Mouse (Mus musculus): ENCODE results near the gene Flt1. TPM values are rescaled to one million over a fixed set of nuclear protein-coding genes. Genes with fewer than 3 reads are reported as not detected.

The Flt1 gene
- polyA plus RNA-seq (2015; fragmentation: Nextera tagmentation; extraction: Ambion mirVana) = 10.3 and 12.9 TPM in 2 replicates

- ATAC-seq (ENCODE audit: insufficient number of reproducible peaks, low FRiP score, low TSS enrichment, low read depth) = peak; percentile 82
- WGBS = under 1% methylated on average over 81 of the region's 82 CpGs
Measured at GRCm38 (mm10) chr5:147725831-147726700, at the start of gene Flt1. TSS of gene Flt1 (minus strand) at chr5:147726011.

GRCm38 (mm10) chr5:147775222-147775621 lies 49.4 kb upstream of the Flt1 start:
- Histone ChIP-seq H3K27ac (replicated peaks) (no peak overlapping the region), H3K36me3 (no peaks in the 10 kb centered on the region), H3K9me3 (replicated peaks) (no peaks in the 10 kb centered on the region), H3K4me1 (peaks cover 14% of the 10 kb centered on the region), H3K9ac (no peak overlapping the region), H3K27me3 (no peaks in the 10 kb centered on the region), H3K4me2 (replicated peaks) (no peak overlapping the region), H3K4me3 (replicated peaks) (no peak overlapping the region)
- no peak for ATAC-seq (ENCODE audit: insufficient number of reproducible peaks, low FRiP score, low TSS enrichment, low read depth)
- 77% methylated on average over 7 of the region's 7 CpGs for WGBS

More at GRCm38 (mm10) chr5:147725831-147726700, at the start of gene Flt1:
- Histone ChIP-seq H3K27me3 (peaks cover 92% of the 10 kb centered on the region), H3K27ac (replicated peaks) (no peak within 1 kb of the TSS), H3K36me3 (no peaks in the 10 kb centered on the region), H3K9ac (peak within 1 kb of the TSS; percentile 31), H3K9me3 (replicated peaks) (no peaks in the 10 kb centered on the region), H3K4me1 (peaks cover 19% of the 10 kb centered on the region), H3K4me3 (replicated peaks) (peak within 1 kb of the TSS; percentile 43), H3K4me2 (replicated peaks) (peak within 1 kb of the TSS; percentile 89)

GRCm38 (mm10) chr5:147769918-147770317 lies 44.1 kb upstream of the Flt1 start:
- Histone ChIP-seq H3K4me3 (replicated peaks) (no peak overlapping the region), H3K27ac (replicated peaks) (no peak overlapping the region), H3K4me1 (no peaks in the 10 kb centered on the region), H3K4me2 (replicated peaks) (no peak overlapping the region), H3K27me3 (no peaks in the 10 kb centered on the region), H3K9me3 (replicated peaks) (no peaks in the 10 kb centered on the region), H3K9ac (no peak overlapping the region), H3K36me3 (no peaks in the 10 kb centered on the region)
- ATAC-seq (ENCODE audit: insufficient number of reproducible peaks, low FRiP score, low TSS enrichment, low read depth) = no peak
- 59% methylated on average over 6 of the region's 6 CpGs for WGBS

DNA sequence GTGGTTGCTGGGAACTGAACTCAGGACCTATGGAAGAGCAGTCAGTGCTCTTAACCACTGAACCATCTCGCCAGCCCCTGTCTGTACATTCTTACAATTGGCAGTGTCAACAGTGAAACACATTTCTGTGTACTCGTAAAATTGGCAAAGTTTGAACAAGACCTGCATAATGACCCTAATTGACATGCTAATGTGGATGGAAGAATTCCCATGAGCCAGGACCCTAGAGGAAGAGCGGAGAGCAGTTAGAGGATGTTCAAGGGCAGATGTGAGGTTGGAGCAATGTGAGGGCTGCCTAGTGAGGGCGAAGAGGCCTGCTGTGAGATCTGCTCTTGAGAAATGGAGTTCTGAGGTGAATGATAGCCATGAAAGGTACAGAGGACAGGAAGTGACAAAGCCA lies 38.2 kb upstream of the Flt1 start:
- Histone ChIP-seq H3K36me3 (no peaks in the 10 kb centered on the region), H3K27ac (replicated peaks) (no peak overlapping the region), H3K4me3 (replicated peaks) (no peak overlapping the region), H3K27me3 (no peaks in the 10 kb centered on the region), H3K4me2 (replicated peaks) (no peak overlapping the region), H3K9me3 (replicated peaks) (no peaks in the 10 kb centered on the region), H3K4me1 (no peaks in the 10 kb centered on the region), H3K9ac (no peak overlapping the region)
- no peak for ATAC-seq (ENCODE audit: insufficient number of reproducible peaks, low FRiP score, low TSS enrichment, low read depth)
- WGBS = 91% methylated on average over 4 of the region's 4 CpGs

DNA sequence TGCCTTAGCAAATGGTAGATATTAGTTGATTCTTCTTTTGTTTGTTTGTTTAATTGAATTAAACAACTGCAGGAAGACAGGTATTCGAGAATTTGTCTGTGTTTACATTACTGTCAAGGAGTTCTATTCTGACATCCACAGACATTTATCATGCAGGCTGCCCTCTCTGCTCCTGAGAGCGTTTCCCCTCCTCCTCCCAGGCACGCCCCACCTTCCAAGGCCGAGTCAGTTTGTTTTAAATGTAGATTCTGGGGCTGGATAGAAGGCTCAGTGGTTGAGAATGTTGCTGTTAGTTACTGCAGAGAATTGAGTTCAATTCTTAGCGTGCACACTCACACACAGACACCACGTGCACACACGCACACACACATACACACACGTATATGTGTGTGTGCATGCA lies 36.2 kb upstream of the Flt1 start:
- H3K9ac ChIP-seq = no peak overlapping the region
- H3K27ac ChIP-seq (replicated peaks) = no peak overlapping the region
- 28% methylated on average over 8 of the region's 8 CpGs for WGBS
- H3K36me3 ChIP-seq = no peaks in the 10 kb centered on the region
- H3K4me3 ChIP-seq (replicated peaks) = no peak overlapping the region
- no peaks in the 10 kb centered on the region for H3K27me3 ChIP-seq
- no peaks in the 10 kb centered on the region for H3K4me1 ChIP-seq
- H3K4me2 ChIP-seq (replicated peaks) = no peak overlapping the region
- no peaks in the 10 kb centered on the region for H3K9me3 ChIP-seq (replicated peaks)
- ATAC-seq (ENCODE audit: insufficient number of reproducible peaks, low FRiP score, low TSS enrichment, low read depth) = no peak

GRCm38 (mm10) chr5:147761275-147761674 lies 35.5 kb upstream of the Flt1 start:
- Histone ChIP-seq H3K36me3 (no peaks in the 10 kb centered on the region), H3K27ac (replicated peaks) (no peak overlapping the region), H3K9me3 (replicated peaks) (no peaks in the 10 kb centered on the region), H3K27me3 (no peaks in the 10 kb centered on the region), H3K4me3 (replicated peaks) (no peak overlapping the region), H3K4me2 (replicated peaks) (no peak overlapping the region), H3K9ac (no peak overlapping the region), H3K4me1 (no peaks in the 10 kb centered on the region)
- ATAC-seq (ENCODE audit: insufficient number of reproducible peaks, low FRiP score, low TSS enrichment, low read depth) = no peak
- WGBS = 15% methylated on average over 9 of the region's 9 CpGs

DNA sequence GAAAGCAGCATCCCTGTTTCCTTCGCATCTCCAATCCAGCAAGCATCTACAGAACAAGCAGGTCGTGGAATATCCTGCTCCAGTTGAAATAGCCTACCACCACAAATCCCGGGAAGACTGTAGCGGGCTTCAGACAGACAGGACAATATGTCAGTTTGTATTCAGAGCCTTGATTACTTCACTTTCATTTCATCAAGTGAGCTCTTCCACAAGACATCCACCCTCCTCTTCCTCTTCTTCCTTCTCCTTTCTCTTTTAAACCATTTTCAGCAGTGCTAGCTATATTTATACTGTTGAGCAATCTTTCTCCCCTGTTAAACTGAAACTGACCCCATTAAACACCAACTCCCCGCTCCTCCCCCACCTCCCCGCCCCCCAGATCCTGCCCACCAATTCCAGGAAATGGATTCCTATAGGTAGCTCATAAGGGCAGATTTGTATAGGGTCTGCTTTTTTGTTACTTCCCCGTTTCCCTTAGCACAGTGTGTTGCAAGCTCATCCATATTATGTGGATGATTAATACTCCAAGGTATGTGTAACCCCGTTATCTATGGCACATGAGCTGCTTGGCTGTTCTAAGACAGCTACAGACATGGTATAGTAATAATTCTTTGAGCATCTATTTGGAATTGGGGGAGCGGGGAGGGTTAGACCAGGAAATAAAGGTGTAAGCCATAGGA lies 33.0 kb upstream of the Flt1 start:
- H3K27me3 ChIP-seq = 0 out of 2 replicates have a peak, but pooled peaks cover 4% of the 10 kb centered on the region
- no peak overlapping the region for H3K9ac ChIP-seq
- no peaks in the 10 kb centered on the region; the same call in 1 of the 2 replicates for H3K9me3 ChIP-seq (replicated peaks)
- WGBS = 66% methylated on average over 9 of the region's 9 CpGs
- no peaks in the 10 kb centered on the region for H3K36me3 ChIP-seq
- no peak overlapping the region for H3K27ac ChIP-seq (replicated peaks)
- no peak for ATAC-seq (ENCODE audit: insufficient number of reproducible peaks, low FRiP score, low TSS enrichment, low read depth)
- no peaks in the 10 kb centered on the region for H3K4me1 ChIP-seq
- 0 out of 2 replicates have a peak overlapping the region, but pooled peaks have one; percentile 15 for H3K4me2 ChIP-seq (replicated peaks)
- peak overlapping the region; percentile 1 for H3K4me3 ChIP-seq (replicated peaks)

DNA sequence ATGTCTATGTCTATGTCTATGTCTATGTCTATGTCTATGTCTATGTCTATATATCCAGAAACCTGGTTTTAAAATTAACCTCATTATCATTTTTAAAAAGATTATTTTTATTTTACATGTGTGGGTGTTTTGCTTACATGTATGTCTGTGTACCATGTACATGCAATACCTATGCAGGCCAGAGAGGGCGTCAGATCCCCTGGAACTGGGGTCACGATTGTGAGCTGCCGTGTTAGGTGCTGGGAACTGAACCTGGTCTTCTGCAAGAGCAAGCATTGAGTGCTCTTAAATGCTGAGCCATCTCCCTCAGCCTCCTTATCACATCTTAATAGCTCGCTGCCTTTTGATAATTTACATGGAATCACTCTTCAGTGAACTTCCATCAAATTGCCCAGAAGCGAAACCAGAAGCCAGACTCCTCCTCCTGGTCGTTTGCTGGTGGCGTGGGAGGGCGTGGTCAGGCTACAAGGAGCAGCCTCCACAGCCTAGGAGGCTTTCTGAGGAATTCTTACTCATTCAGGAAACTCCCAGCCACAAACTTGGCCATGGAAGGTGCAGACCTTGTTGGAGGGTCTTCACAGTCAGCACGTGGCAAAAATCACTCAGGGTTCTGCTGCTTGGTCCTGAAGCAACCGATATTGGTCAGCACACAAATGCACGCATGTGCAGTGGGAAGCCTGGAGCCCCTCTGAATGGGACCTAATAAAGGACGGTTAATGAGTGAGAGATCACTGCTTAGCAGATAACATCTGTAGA lies 32.2 kb upstream of the Flt1 start:
- ATAC-seq (ENCODE audit: insufficient number of reproducible peaks, low FRiP score, low TSS enrichment, low read depth) = no peak
- Histone ChIP-seq H3K27me3 (peaks cover 11% of the 10 kb centered on the region), H3K9me3 (replicated peaks) (no peaks in the 10 kb centered on the region; the same call in 1 of the 2 replicates), H3K4me3 (replicated peaks) (peak overlapping the region; percentile 1), H3K27ac (replicated peaks) (no peak overlapping the region), H3K9ac (no peak overlapping the region), H3K4me2 (replicated peaks) (0 out of 2 replicates have a peak overlapping the region, but pooled peaks have one; percentile 15), H3K36me3 (no peaks in the 10 kb centered on the region), H3K4me1 (no peaks in the 10 kb centered on the region)
- 50% methylated on average over 12 of the region's 12 CpGs for WGBS

DNA sequence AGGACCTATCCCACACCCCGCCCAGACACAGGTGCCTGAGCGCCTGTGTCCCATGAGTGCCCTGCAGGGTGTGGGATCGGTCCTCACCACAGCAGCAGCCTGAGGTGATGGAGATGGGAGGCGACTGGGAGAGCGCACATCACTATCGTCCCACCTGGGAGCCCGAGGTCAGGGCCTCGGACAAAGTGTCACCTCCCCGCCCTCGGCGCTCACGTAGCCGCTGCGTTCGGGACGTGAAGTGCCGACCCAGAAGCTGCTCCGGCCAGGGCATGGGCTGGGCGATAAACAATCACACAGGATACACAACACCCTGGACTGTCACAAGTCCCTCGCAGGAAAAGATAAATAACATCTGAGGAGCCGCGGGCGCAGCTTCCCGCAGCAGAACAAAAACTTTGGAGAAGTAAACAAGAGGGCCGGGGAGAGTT lies 27.1 kb upstream of the Flt1 start:
- Histone ChIP-seq H3K27me3 (peaks cover 52% of the 10 kb centered on the region), H3K4me3 (replicated peaks) (peak overlapping the region; percentile 5; the same call in 1 of the 2 replicates), H3K4me2 (replicated peaks) (peak overlapping the region; percentile 31), H3K36me3 (no peaks in the 10 kb centered on the region), H3K9ac (no peak overlapping the region), H3K4me1 (peaks cover 13% of the 10 kb centered on the region), H3K27ac (replicated peaks) (no peak overlapping the region), H3K9me3 (replicated peaks) (no peaks in the 10 kb centered on the region; the same call in 1 of the 2 replicates)
- 0 out of 2 replicates have a peak, but pooled peaks have one; percentile 49 for ATAC-seq (ENCODE audit: insufficient number of reproducible peaks, low FRiP score, low TSS enrichment, low read depth)
- WGBS = 3% methylated on average over 25 of the region's 25 CpGs

DNA sequence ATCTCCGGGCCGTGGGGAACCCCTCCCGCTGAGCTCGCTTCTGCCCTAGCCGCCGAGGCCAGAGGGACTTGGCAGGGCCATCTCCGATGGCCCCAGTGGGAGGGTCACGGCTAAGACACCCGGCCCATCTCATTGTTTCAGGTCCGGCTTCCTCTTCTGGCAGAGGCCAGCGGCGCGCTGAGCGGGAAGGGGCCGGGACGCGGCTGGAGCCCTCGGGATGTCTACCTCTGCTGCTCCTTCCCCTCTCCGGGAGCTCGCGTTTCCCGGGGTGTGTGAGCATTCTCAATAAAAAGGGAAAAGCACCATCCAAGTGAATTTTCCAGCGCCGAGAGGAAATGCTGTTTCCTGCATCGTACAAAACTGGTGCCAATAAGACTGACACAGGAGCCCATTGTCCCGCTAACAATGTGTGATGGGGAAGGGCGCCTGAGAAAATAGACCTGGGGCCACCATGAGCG lies 25.9 kb upstream of the Flt1 start:
- peak overlapping the region; percentile 30 for H3K4me3 ChIP-seq (replicated peaks)
- ATAC-seq (ENCODE audit: insufficient number of reproducible peaks, low FRiP score, low TSS enrichment, low read depth) = 0 out of 2 replicates have a peak, but pooled peaks have one; percentile 31
- H3K9ac ChIP-seq = no peak overlapping the region
- H3K9me3 ChIP-seq (replicated peaks) = no peaks in the 10 kb centered on the region; the same call in 1 of the 2 replicates
- H3K36me3 ChIP-seq = no peaks in the 10 kb centered on the region
- H3K4me2 ChIP-seq (replicated peaks) = peak overlapping the region; percentile 59
- H3K27ac ChIP-seq (replicated peaks) = no peak overlapping the region
- H3K27me3 ChIP-seq = peaks cover 52% of the 10 kb centered on the region
- H3K4me1 ChIP-seq = peaks cover 13% of the 10 kb centered on the region
- 0% methylated on average over 28 of the region's 28 CpGs for WGBS

Measured in embryonic facial prominence, embryonic 15.5 days (tissue).